Mouse (Mus musculus) neutrophil, adult 83 days (primary cell): ENCODE measurements around the gene Klk1b1. TPM values are rescaled to one million over a fixed set of nuclear protein-coding genes. Genes with fewer than 3 reads are reported as not detected.

Experiments used
- total RNA-seq, 2 experiments: library from RNA; stranded (reverse); gene quantifications; one replicate each; pipeline ENCODE4 v1.2.4; 2023

Gene Klk1b1
- not detected for total RNA-seq

GRCm38 (mm10) chr7:43966451-43966850, at the start of gene Klk1b1:
Gene Klk1b1 (plus strand): TSS chr7:43966751.

GRCm38 (mm10) chr7:43933440-43933839, 33.1 kb upstream of the Klk1b1 start, which contains the start of gene Klk15:
Gene Klk15 (plus strand): TSS chr7:43933740.

GRCm38 (mm10) chr7:43950364-43950763, 16.2 kb upstream of the Klk1b1 start, which contains the start of gene Klk1b8:
Gene Klk1b8 (plus strand): TSS chr7:43950664.

GRCm38 (mm10) chr7:43975761-43976160, 9.2 kb downstream of the Klk1b1 start, which contains the start of gene Klk1b9:
Gene Klk1b9 (plus strand): TSS chr7:43976061.

GRCm38 (mm10) chr7:43995577-43995976, 29.0 kb downstream of the Klk1b1 start, which contains the start of gene Klk1b11:
Gene Klk1b11 (plus strand): TSS chr7:43995877.

GRCm38 (mm10) chr7:44011868-44012267, 45.3 kb downstream of the Klk1b1 start, which contains the start of gene Klk1b26:
Gene Klk1b26 (plus strand): TSS chr7:44012168.

Other genes starting within 250 kb of the Klk1b1 start
- gene Klk12, start 197.9 kb upstream of the Klk1b1 start, total RNA-seq, result not detected
- gene Klk11, start 192.1 kb upstream of the Klk1b1 start, total RNA-seq, result not detected
- not detected for gene Klk10, start 185.7 kb upstream of the Klk1b1 start, total RNA-seq
- gene Klk9, start 174.9 kb upstream of the Klk1b1 start, total RNA-seq, result not detected
- 1 to 10 TPM; 1.6 to 2.8 TPM for gene Klk8, start 169.2 kb upstream of the Klk1b1 start, total RNA-seq
- not detected for gene Klk7, start 155.5 kb upstream of the Klk1b1 start, total RNA-seq
- not detected for gene Klk6, start 142.3 kb upstream of the Klk1b1 start, total RNA-seq
- gene Klk5, start 124.8 kb upstream of the Klk1b1 start, total RNA-seq, result not detected
- not detected for gene Klk4, start 85.6 kb upstream of the Klk1b1 start, total RNA-seq
- gene Klk15, start 33.0 kb upstream of the Klk1b1 start, total RNA-seq, result not detected
- gene Klk1b8, start 16.1 kb upstream of the Klk1b1 start, total RNA-seq, result not detected
- not detected for gene Klk1b9, start 9.3 kb downstream of the Klk1b1 start, total RNA-seq
- under 1 TPM in 1 of 2 experiments, not detected in 1; 0.66 TPM for gene Klk1b11, start 29.1 kb downstream of the Klk1b1 start, total RNA-seq
- gene Klk1b26, start 45.4 kb downstream of the Klk1b1 start, total RNA-seq, result not detected
- gene Klk1b27, start 85.5 kb downstream of the Klk1b1 start, total RNA-seq, result not detected
- not detected for gene Klk1b21, start 135.6 kb downstream of the Klk1b1 start, total RNA-seq
- gene Klk1b22, start 145.9 kb downstream of the Klk1b1 start, total RNA-seq, result not detected
- gene Klk1b16, start 170.0 kb downstream of the Klk1b1 start, total RNA-seq, result not detected
- gene Klk1b24, start 221.5 kb downstream of the Klk1b1 start, total RNA-seq, result not detected
- not detected for gene Klk1b3, start 231.4 kb downstream of the Klk1b1 start, total RNA-seq
- gene Klk1b4, start 240.7 kb downstream of the Klk1b1 start, total RNA-seq, result not detected
- gene Klk1b5, start 249.2 kb downstream of the Klk1b1 start, total RNA-seq, result not detected